Mouse (Mus musculus) layer of hippocampus, adult 9-10 months (tissue): ENCODE measurements at regions not wholly inside any gene's neighbourhood (a gene's known extent, or its start where the extent isn't known, plus 50 kb on each side); places are given as distances from the start of the nearest gene placed in this dataset.

Experiments used
- DNase-seq: peaks from one replicate; pipeline ENCODE4 v3.0.0; 2022; ENCODE audit warnings: low spot score

GRCm38 (mm10) chr4:148384251-148385230, 60.0 kb downstream of the Ubiad1 start:
- DNase-seq: peak; percentile 66

GRCm38 (mm10) chr4:148380562-148380961, 64.0 kb downstream of the Ubiad1 start:
- no peak for DNase-seq

GRCm38 (mm10) chr4:148378491-148378890, 66.1 kb downstream of the Ubiad1 start:
- DNase-seq: no peak

- no peak for DNase-seq
Measured at GRCm38 (mm10) chr4:148377368-148377767, 67.2 kb downstream of the Ubiad1 start.

- no peak for DNase-seq
Measured at GRCm38 (mm10) chr4:148376439-148376838, 68.1 kb downstream of the Ubiad1 start.

GRCm38 (mm10) chr4:148371489-148371888, 73.1 kb downstream of the Ubiad1 start:
- DNase-seq: no peak

GRCm38 (mm10) chr4:148367671-148368070, 76.9 kb downstream of the Ubiad1 start:
- DNase-seq: no peak

- no peak for DNase-seq
Measured at GRCm38 (mm10) chr4:148365804-148366203, 78.0 kb upstream of the Disp3 start.

- no peak for DNase-seq
Measured at GRCm38 (mm10) chr4:148363366-148364121, 75.8 kb upstream of the Disp3 start.

GRCm38 (mm10) chr4:148360931-148361330, 73.2 kb upstream of the Disp3 start:
- peak; percentile 70 for DNase-seq

GRCm38 (mm10) chr4:148358336-148358735, 70.6 kb upstream of the Disp3 start:
- DNase-seq: no peak

- no peak for DNase-seq
Measured at GRCm38 (mm10) chr4:148357221-148357621, 69.5 kb upstream of the Disp3 start.

GRCm38 (mm10) chr4:148356654-148357053, 68.9 kb upstream of the Disp3 start:
- DNase-seq: no peak

- DNase-seq: no peak
Measured at GRCm38 (mm10) chr4:148353969-148354368, 66.2 kb upstream of the Disp3 start.

GRCm38 (mm10) chr4:148352690-148353089, 64.9 kb upstream of the Disp3 start:
- DNase-seq: no peak

- no peak for DNase-seq
Measured at GRCm38 (mm10) chr4:148341531-148342157, 53.9 kb upstream of the Disp3 start.

- no peak for DNase-seq
Measured at GRCm38 (mm10) chr4:148340342-148340741, 52.6 kb upstream of the Disp3 start.

- no peak for DNase-seq
Measured at GRCm38 (mm10) chr4:148337890-148338880, 50.4 kb upstream of the Disp3 start.
